Mouse (Mus musculus): Measurements from ENCODE around the gene Lyzl4. TPM values are rescaled to one million over a fixed set of nuclear protein-coding genes. Genes with fewer than 3 reads are reported as not detected.

The Lyzl4 gene
- polyA plus RNA-seq, 1 experiment: not detected

DNA sequence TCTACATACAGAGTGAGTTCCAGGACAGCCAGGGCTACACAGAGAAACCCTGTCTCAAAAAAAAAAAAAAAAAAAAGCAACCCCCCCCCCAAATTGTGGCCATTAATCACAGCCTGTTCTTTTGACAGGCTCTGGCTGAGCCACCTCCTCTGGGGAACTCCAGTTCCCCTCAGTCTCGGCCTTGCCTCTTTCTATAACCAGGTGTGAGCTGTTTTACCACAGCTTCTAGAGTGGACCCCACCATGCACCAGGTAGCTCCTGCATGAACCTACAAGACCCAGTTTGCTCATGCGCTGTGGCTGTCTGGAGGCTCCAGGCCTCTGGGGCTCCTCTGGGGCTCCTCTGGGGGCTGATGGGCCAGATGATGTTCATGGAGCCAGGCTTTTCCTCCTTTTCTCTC lies 33.7 kb upstream of the Lyzl4 start:
- Histone ChIP-seq H3K27me3 (ENCODE audit: control insufficient read depth) (peaks cover 6% of the 10 kb centered on the region), H3K9me3 (ENCODE audit: control insufficient read depth, low read length) (no peaks in the 10 kb centered on the region), H3K4me3 (replicated peaks) (no peak overlapping the region), H3K36me3 (ENCODE audit: control insufficient read depth) (no peaks in the 10 kb centered on the region), H3K4me1 (ENCODE audit: control insufficient read depth) (no peaks in the 10 kb centered on the region)
- TF ChIP-seq TAL1 (IDR thresholded peaks at IDR 0.05; ENCODE audit: low read length): no peak
- TF ChIP-seq GATA1 (IDR thresholded peaks at IDR 0.05; ENCODE audit: low read length): no peak

DNA sequence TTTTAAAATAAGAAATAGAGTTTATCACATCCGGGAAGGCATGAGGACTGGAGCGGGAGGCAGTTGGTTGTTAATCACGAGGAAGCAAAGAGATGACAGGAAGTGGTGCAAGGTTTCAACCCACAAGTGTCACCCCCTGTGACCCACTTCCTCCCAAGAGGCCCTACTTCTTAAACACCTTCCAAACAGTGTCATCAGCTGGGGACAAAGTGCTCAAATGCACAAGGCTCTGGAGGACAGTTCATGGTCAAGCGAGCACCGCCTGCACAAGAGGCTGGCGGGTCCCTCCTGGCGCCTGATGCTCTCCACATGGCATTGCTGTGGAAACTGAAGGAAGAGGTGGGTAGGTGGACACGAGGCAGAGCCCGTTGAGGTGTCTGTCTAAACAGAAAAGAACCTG lies 33.1 kb upstream of the Lyzl4 start:
- Histone ChIP-seq H3K4me3 (replicated peaks) (no peak overlapping the region), H3K36me3 (ENCODE audit: control insufficient read depth) (no peaks in the 10 kb centered on the region), H3K27me3 (ENCODE audit: control insufficient read depth) (peaks cover 11% of the 10 kb centered on the region), H3K4me1 (ENCODE audit: control insufficient read depth) (no peaks in the 10 kb centered on the region), H3K9me3 (ENCODE audit: control insufficient read depth, low read length) (no peaks in the 10 kb centered on the region)
- no peak for TF ChIP-seq TAL1 (IDR thresholded peaks at IDR 0.05; ENCODE audit: low read length)
- TF ChIP-seq GATA1 (IDR thresholded peaks at IDR 0.05; ENCODE audit: low read length): no peak

DNA sequence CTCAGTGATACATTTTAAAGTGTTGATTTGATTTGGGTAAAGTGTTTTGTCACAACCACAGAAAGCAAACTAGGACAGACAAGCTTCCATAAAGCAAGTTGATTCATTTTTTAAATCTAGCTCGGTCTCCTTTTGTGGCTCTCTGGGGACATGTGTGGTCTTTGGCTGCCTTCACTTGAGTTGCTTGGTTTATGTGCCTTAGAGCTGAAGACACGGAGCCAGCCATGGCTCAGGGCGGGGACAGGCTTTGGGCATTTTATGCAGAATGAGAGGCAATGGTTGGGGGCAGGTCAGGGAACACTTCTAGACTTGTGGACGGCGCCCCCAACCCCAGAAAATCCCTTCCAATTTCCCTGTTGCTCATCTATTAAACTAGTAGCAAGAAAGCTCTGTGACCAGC lies 31.8 kb upstream of the Lyzl4 start:
- TF ChIP-seq GATA1 (IDR thresholded peaks at IDR 0.05; ENCODE audit: low read length): no peak
- no peak for TF ChIP-seq TAL1 (IDR thresholded peaks at IDR 0.05; ENCODE audit: low read length)
- Histone ChIP-seq H3K4me3 (replicated peaks) (no peak overlapping the region), H3K4me1 (ENCODE audit: control insufficient read depth) (no peaks in the 10 kb centered on the region), H3K36me3 (ENCODE audit: control insufficient read depth) (no peaks in the 10 kb centered on the region), H3K27me3 (ENCODE audit: control insufficient read depth) (peaks cover 24% of the 10 kb centered on the region), H3K9me3 (ENCODE audit: control insufficient read depth, low read length) (no peaks in the 10 kb centered on the region)

DNA sequence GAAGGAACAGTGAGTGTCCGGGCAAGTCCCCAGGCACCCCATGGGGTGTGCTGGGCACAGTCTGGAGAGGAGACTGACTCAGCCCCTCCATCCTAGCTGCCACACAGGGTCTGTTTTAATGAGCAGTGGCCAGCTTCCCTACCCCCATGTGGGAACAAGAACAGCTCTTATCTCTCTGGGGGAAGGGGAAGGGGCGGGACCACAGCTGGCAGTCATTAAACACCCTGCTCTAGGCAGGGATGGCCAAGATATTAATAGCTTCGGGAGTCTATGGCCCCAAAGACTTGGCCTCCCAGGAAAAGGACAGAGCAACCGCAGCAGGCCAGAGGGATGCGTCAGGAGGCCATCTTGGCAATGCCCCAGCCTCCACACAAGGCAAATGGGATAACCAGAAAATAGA lies 30.4 kb upstream of the Lyzl4 start:
- no peaks in the 10 kb centered on the region for H3K9me3 ChIP-seq (ENCODE audit: control insufficient read depth, low read length)
- H3K36me3 ChIP-seq (ENCODE audit: control insufficient read depth): no peaks in the 10 kb centered on the region
- no peak overlapping the region for H3K4me3 ChIP-seq (replicated peaks)
- TF ChIP-seq TAL1 (IDR thresholded peaks at IDR 0.05; ENCODE audit: low read length) (no peak), GATA1 (IDR thresholded peaks at IDR 0.05; ENCODE audit: low read length) (no peak)
- no peaks in the 10 kb centered on the region for H3K4me1 ChIP-seq (ENCODE audit: control insufficient read depth)
- H3K27me3 ChIP-seq (ENCODE audit: control insufficient read depth): peaks cover 36% of the 10 kb centered on the region

DNA sequence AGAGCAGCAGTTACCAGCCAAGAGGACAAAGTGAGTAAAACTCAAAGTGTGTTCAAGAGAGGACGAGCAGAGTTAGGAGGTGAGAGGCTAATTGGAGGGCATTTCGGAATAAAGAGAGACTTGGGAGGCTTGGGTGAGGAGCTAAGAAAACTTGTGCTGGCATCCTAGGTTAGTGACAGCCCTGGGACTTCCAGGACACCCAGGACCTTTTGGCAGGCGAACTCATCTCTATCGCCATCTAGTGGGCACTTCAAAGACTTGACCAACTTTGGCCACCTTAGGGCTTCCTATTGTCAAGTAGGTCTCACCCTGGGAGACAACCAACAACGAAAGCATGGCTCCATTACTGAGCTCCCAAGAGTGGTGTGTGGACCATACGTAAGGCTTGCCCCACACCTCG lies 29.4 kb upstream of the Lyzl4 start:
- Histone ChIP-seq H3K4me3 (replicated peaks) (no peak overlapping the region), H3K9me3 (ENCODE audit: control insufficient read depth, low read length) (no peaks in the 10 kb centered on the region), H3K36me3 (ENCODE audit: control insufficient read depth) (no peaks in the 10 kb centered on the region), H3K4me1 (ENCODE audit: control insufficient read depth) (no peaks in the 10 kb centered on the region), H3K27me3 (ENCODE audit: control insufficient read depth) (peaks cover 40% of the 10 kb centered on the region)
- no peak for TF ChIP-seq TAL1 (IDR thresholded peaks at IDR 0.05; ENCODE audit: low read length)
- TF ChIP-seq GATA1 (IDR thresholded peaks at IDR 0.05; ENCODE audit: low read length): no peak

DNA sequence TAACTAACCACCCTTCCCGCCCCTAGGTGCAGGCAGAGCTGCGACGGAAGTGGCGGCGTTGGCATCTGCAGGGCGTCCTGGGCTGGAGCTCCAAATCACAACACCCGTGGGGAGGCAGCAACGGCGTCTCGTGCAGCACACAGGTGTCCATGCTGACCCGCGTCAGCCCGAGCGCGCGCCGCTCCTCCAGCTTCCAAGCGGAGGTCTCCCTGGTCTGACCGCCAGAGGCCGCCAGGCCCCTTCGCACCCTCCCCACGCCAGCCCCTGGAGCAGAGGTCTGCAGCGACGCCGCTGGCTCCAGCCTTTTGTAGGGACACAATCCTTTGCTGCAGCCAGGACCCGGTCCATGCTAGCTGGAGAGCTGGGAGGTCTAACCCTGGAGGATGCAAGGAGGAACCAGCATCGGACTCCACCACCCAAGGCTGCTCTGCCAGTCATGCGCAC lies 27.5 kb upstream of the Lyzl4 start:
- TF ChIP-seq GATA1 (IDR thresholded peaks at IDR 0.05; ENCODE audit: low read length) (no peak), TAL1 (IDR thresholded peaks at IDR 0.05; ENCODE audit: low read length) (no peak)
- H3K9me3 ChIP-seq (ENCODE audit: control insufficient read depth, low read length): no peaks in the 10 kb centered on the region
- no peak overlapping the region for H3K4me3 ChIP-seq (replicated peaks)
- no peaks in the 10 kb centered on the region for H3K36me3 ChIP-seq (ENCODE audit: control insufficient read depth)
- H3K27me3 ChIP-seq (ENCODE audit: control insufficient read depth): peaks cover 40% of the 10 kb centered on the region
- no peaks in the 10 kb centered on the region for H3K4me1 ChIP-seq (ENCODE audit: control insufficient read depth)

DNA sequence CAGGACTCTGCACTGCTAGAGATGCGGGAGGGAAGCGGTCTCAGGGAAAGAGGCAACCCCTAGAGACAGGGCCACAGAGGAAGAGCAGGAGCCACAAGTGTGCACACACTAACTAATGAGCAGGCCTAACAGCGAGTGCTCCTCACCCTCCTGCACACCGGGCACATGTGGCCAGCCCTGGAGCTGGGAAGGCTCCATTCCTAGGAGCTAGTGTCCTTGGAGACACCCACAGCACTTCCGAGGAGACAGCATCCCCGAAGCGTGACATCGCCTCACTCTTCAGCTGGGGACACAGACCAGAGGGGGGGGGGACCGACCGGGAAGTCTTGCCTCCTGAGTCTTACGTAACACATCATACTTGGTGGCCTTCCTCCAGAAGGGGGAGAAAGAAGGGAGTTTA lies 25.9 kb upstream of the Lyzl4 start:
- Histone ChIP-seq H3K9me3 (ENCODE audit: control insufficient read depth, low read length) (no peaks in the 10 kb centered on the region), H3K4me3 (replicated peaks) (no peak overlapping the region), H3K36me3 (ENCODE audit: control insufficient read depth) (no peaks in the 10 kb centered on the region), H3K4me1 (ENCODE audit: control insufficient read depth) (no peaks in the 10 kb centered on the region), H3K27me3 (ENCODE audit: control insufficient read depth) (peaks cover 43% of the 10 kb centered on the region)
- TF ChIP-seq TAL1 (IDR thresholded peaks at IDR 0.05; ENCODE audit: low read length) (no peak), GATA1 (IDR thresholded peaks at IDR 0.05; ENCODE audit: low read length) (no peak)

DNA sequence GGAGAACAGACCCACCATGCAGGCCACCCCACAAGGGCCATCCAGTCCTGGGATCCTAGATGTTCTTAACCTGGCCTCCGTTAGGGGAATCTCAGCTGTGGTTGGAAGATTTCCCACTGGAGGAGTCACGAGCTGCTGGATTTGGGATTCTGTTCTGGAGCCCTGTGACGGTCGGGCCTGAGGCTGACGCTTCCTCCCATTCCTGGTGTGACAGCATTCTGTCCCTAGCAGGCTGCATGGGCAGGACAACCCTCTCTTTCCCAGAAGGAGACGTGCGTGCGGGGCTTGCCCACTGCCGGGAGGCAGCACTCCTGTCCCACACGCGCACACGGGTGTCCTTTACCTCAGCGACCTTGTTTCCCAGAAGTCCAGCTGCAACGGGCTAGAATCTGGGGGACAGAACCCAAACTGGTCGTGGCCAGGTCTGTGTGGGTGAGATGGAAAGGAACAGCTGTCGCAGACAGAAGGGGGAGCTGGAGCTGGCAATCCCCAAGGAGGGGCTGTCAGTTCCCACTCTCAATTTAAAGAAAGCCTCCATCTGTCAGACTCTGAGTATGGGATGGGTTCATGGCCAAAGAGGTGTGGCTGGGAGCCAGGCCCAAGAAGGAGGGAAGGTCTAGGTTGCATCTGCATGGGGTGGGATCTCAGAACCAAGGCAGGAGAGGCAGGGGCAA lies 25.2 kb upstream of the Lyzl4 start:
- Histone ChIP-seq H3K4me1 (ENCODE audit: control insufficient read depth) (no peaks in the 10 kb centered on the region), H3K36me3 (ENCODE audit: control insufficient read depth) (no peaks in the 10 kb centered on the region), H3K27me3 (ENCODE audit: control insufficient read depth) (peaks cover 43% of the 10 kb centered on the region), H3K4me3 (replicated peaks) (no peak overlapping the region), H3K9me3 (ENCODE audit: control insufficient read depth, low read length) (no peaks in the 10 kb centered on the region)
- TF ChIP-seq TAL1 (IDR thresholded peaks at IDR 0.05; ENCODE audit: low read length): no peak
- TF ChIP-seq GATA1 (IDR thresholded peaks at IDR 0.05; ENCODE audit: low read length): no peak

DNA sequence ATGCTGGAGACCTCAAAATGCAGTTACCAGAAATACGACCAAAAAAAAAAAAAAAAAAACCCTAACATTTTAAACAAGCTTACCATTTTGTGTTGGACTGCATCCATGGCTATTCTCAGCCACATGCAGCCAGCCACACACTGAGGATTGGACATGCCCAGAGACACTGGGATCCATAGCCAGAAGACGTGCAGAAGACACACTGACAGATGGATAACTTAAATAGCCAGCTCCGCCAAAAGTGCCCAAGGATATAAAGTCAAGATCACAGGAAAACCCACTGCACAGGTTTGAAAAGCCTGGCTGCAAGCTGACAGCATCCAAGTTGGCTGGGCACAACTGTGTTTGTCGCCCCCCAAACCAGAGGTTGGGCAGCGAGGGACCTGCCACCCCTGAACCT lies 22.2 kb upstream of the Lyzl4 start:
- no peak overlapping the region for H3K4me3 ChIP-seq (replicated peaks)
- H3K4me1 ChIP-seq (ENCODE audit: control insufficient read depth): no peaks in the 10 kb centered on the region
- H3K9me3 ChIP-seq (ENCODE audit: control insufficient read depth, low read length): no peaks in the 10 kb centered on the region
- TF ChIP-seq GATA1 (IDR thresholded peaks at IDR 0.05; ENCODE audit: low read length) (no peak), TAL1 (IDR thresholded peaks at IDR 0.05; ENCODE audit: low read length) (no peak)
- H3K27me3 ChIP-seq (ENCODE audit: control insufficient read depth): peaks cover 22% of the 10 kb centered on the region
- no peaks in the 10 kb centered on the region for H3K36me3 ChIP-seq (ENCODE audit: control insufficient read depth)

DNA sequence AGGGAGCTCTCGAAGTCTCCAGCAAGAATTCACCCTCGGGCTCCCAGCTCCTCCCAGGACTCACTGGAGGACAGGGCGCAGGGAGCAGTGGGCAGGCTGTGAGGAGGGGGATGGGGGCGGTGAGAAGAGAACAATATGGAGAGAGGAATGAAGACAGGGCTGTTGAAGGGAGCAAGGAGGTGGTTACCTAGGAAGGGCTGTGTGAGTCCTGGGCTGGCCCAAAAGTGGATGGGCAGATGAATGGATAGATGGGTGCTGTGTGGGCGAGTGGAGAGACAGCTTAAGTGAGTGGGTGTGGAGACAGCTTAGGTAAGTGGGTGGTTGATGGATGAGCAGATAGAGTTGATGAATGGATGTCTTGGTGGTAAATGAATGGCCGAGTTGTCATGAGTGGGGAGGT lies 21.6 kb upstream of the Lyzl4 start:
- no peaks in the 10 kb centered on the region for H3K36me3 ChIP-seq (ENCODE audit: control insufficient read depth)
- peaks cover 17% of the 10 kb centered on the region for H3K27me3 ChIP-seq (ENCODE audit: control insufficient read depth)
- H3K4me1 ChIP-seq (ENCODE audit: control insufficient read depth): no peaks in the 10 kb centered on the region
- TF ChIP-seq GATA1 (IDR thresholded peaks at IDR 0.05; ENCODE audit: low read length) (no peak), TAL1 (IDR thresholded peaks at IDR 0.05; ENCODE audit: low read length) (no peak)
- H3K4me3 ChIP-seq (replicated peaks): no peak overlapping the region
- no peaks in the 10 kb centered on the region for H3K9me3 ChIP-seq (ENCODE audit: control insufficient read depth, low read length)

All from erythroblast, embryonic 14.5 days (primary cell).